Mouse (Mus musculus) embryonic facial prominence, embryonic 14.5 days (tissue): ENCODE data around the gene Cadm4. TPM values are rescaled to one million over a fixed set of nuclear protein-coding genes. Genes with fewer than 3 reads are reported as not detected.

Experiments
- ATAC-seq: fragments of 200-750 bp; cut with Nextera tagmentation; 2 replicates; pipeline ENCODE4 v1.8.0; 2017; ENCODE audit warnings: low read depth, moderate number of reproducible peaks, moderate TSS enrichment
- DNase-seq: peaks from one replicate; pipeline ENCODE4 v3.0.0-alpha.2; 2015; ENCODE audit warnings: low spot score
- H3K27ac ChIP-seq: fragments of 300-500 bp; sonication (generic); replicated peaks from 2 replicates; pipeline ENCODE4 v1.5.1; 2014; ENCODE audit warnings: low read depth, mild to moderate bottlenecking, low read length, moderate library complexity
- H3K27me3 ChIP-seq: fragments of 300-500 bp; sonication (generic); replicated peaks from 2 replicates; pipeline ENCODE4 v1.6.1; 2014; ENCODE audit warnings: low read length; ENCODE audit not compliant: control insufficient read depth, insufficient read depth
- H3K36me3 ChIP-seq: fragments of 300-500 bp; sonication (generic); 2 replicates; pipeline ENCODE4 v1.6.1; 2014; ENCODE audit warnings: low read length, mixed read lengths; ENCODE audit not compliant: control insufficient read depth, insufficient read depth
- H3K4me1 ChIP-seq: fragments of 300-500 bp; sonication (generic); 2 replicates; pipeline ENCODE4 v1.6.1; 2014; ENCODE audit warnings: antibody characterized with exemption, low read length; ENCODE audit not compliant: control insufficient read depth, insufficient read depth
- H3K4me2 ChIP-seq: fragments of 300-500 bp; sonication (generic); 2 replicates; pipeline ENCODE4 v1.6.1; 2014; ENCODE audit warnings: low read depth, mild to moderate bottlenecking, low read length, moderate library complexity, mixed read lengths
- H3K4me3 ChIP-seq: fragments of 300-500 bp; sonication (generic); 2 replicates; pipeline ENCODE4 v1.5.1; 2014; ENCODE audit warnings: low read depth, mild to moderate bottlenecking, low read length
- H3K9ac ChIP-seq: fragments of 300-500 bp; sonication (generic); 2 replicates; pipeline ENCODE4 v1.6.1; 2014; ENCODE audit warnings: low read depth, mild to moderate bottlenecking, low read length, moderate library complexity, mixed read lengths
- H3K9me3 ChIP-seq: fragments of 300-500 bp; sonication (generic); 2 replicates; pipeline ENCODE4 v1.6.1; 2016; ENCODE audit warnings: low read length; ENCODE audit not compliant: control insufficient read depth
- WGBS: fragments of 180-500 bp; shearing (Covaris S2); extraction: QIAGEN DNeasy Blood & Tissue Kit; methylation state at CpG from one replicate; pipeline ENCODE4 v1.1.7; 2014; 5-methylcytosine and 5-hydroxymethylcytosine counted together
- polyA plus RNA-seq: library from polyadenylated mRNA; unstranded; fragments of >200 nt; fragmentation: Nextera tagmentation; extraction: Ambion mirVana; gene quantifications from 2 replicates; pipeline ENCODE4 v1.2.1, GENCODE M21; 2014

Gene Cadm4
- polyA plus RNA-seq, 1 experiment from 2014 or later = 2.8 TPM

GRCm38 (mm10) chr7:24459843-24460242, 22.0 kb upstream of the Cadm4 start:
- Histone ChIP-seq H3K9me3 (no peaks in the 10 kb centered on the region), H3K4me3 (no peak overlapping the region), H3K27ac (no peak overlapping the region), H3K27me3 (no peaks in the 10 kb centered on the region), H3K4me1 (peaks cover 14% of the 10 kb centered on the region), H3K9ac (no peak overlapping the region), H3K36me3 (no peaks in the 10 kb centered on the region), H3K4me2 (no peak overlapping the region)
- no peak for DNase-seq
- WGBS = 60% methylated on average over 3 of the region's 3 CpGs
- ATAC-seq = no peak

- Histone ChIP-seq H3K36me3 (no peaks in the 10 kb centered on the region), H3K4me3 (no peak overlapping the region), H3K27ac (no peak overlapping the region; the same call in 1 of the 2 replicates), H3K27me3 (no peaks in the 10 kb centered on the region), H3K9ac (no peak overlapping the region), H3K9me3 (no peaks in the 10 kb centered on the region), H3K4me2 (no peak overlapping the region), H3K4me1 (peaks cover 14% of the 10 kb centered on the region)
- ATAC-seq (no peak), DNase-seq (no peak)
- WGBS = 50% methylated on average over 13 of the region's 14 CpGs
Observed at GRCm38 (mm10) chr7:24461376-24462051, 20.3 kb upstream of the Cadm4 start.

GRCm38 (mm10) chr7:24462388-24463319, 19.2 kb upstream of the Cadm4 start, which contains the start of gene Plaur:
TSS of gene Plaur (plus strand) at chr7:24462484.
- H3K9ac ChIP-seq = peak within 1 kb of the TSS; percentile 49
- H3K9me3 ChIP-seq = no peaks in the 10 kb centered on the region
- H3K36me3 ChIP-seq = no peaks in the 10 kb centered on the region
- peak within 1 kb of the TSS; percentile 51 for H3K4me2 ChIP-seq
- no peak within 1 kb of the TSS; the same call in 1 of the 2 replicates for H3K27ac ChIP-seq
- peak; percentile 64 for ATAC-seq
- no peak for DNase-seq
- H3K4me3 ChIP-seq = peak within 1 kb of the TSS; percentile 33
- peaks cover 14% of the 10 kb centered on the region for H3K4me1 ChIP-seq
- no peaks in the 10 kb centered on the region for H3K27me3 ChIP-seq
- 5% methylated on average over 24 of the region's 27 CpGs for WGBS

DNA sequence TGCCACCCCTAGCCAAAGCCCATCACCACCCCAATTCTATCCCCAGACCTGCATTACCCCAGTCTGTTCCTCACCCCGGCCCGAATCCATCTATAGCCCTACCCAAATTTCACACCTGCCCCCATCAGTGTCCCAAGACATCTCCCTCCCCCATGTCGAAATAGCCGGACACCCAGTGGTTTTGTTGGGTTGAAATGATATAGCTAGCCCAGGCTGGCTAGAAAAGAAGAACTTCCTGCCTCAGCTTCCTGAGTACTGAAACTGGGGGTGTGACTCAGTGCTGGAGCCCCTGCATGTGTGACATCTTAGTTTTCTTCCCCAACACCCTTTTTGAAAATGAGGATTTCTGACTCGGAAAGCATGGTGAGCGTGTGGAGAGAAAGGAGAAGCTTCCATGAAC, 15.0 kb upstream of the Cadm4 start:
- no peak for DNase-seq
- Histone ChIP-seq H3K4me1 (peaks cover 10% of the 10 kb centered on the region), H3K4me3 (no peak overlapping the region), H3K36me3 (no peaks in the 10 kb centered on the region), H3K9ac (no peak overlapping the region), H3K27me3 (no peaks in the 10 kb centered on the region), H3K4me2 (no peak overlapping the region), H3K27ac (no peak overlapping the region), H3K9me3 (peaks cover 4% of the 10 kb centered on the region; the same call in 1 of the 2 replicates)
- 91% methylated on average over 6 of the region's 6 CpGs for WGBS
- no peak for ATAC-seq

DNA sequence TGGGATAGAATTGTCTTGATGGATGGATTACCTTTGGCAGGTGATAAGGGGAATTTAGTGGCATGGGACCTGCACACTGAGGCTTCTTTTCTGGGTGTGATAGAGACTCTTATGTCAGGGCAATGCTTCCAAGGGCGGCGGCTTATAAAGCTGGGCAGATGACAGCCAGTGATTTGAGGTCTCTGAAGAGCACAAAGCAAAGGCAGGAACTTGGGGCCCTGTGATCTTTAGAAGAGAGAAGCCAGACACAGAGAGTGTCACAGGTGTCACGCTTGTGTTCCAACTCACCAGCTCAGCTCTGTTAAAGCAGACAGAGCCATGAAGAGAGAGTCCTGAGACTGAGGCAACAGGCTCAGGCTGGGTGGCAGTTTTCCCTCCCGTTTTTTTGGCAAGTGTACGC, 13.9 kb upstream of the Cadm4 start:
- no peak overlapping the region for H3K27ac ChIP-seq
- 85% methylated on average over 5 of the region's 5 CpGs for WGBS
- peaks cover 4% of the 10 kb centered on the region; the same call in 1 of the 2 replicates for H3K9me3 ChIP-seq
- no peaks in the 10 kb centered on the region for H3K27me3 ChIP-seq
- H3K4me3 ChIP-seq = no peak overlapping the region
- no peak overlapping the region for H3K4me2 ChIP-seq
- ATAC-seq (no peak), DNase-seq (no peak)
- H3K36me3 ChIP-seq = no peaks in the 10 kb centered on the region
- 0 out of 2 replicates have a peak, but pooled peaks cover 3% of the 10 kb centered on the region for H3K4me1 ChIP-seq
- no peak overlapping the region for H3K9ac ChIP-seq

- DNase-seq (no peak), ATAC-seq (no peak)
- no peaks in the 10 kb centered on the region for H3K4me1 ChIP-seq
- 81% methylated on average over 3 of the region's 3 CpGs for WGBS
- H3K27ac ChIP-seq = no peak overlapping the region
- H3K9me3 ChIP-seq = peaks cover 4% of the 10 kb centered on the region; the same call in 1 of the 2 replicates
- no peaks in the 10 kb centered on the region for H3K27me3 ChIP-seq
- no peak overlapping the region for H3K9ac ChIP-seq
- no peak overlapping the region for H3K4me2 ChIP-seq
- no peak overlapping the region for H3K4me3 ChIP-seq
- no peaks in the 10 kb centered on the region for H3K36me3 ChIP-seq
Observed at GRCm38 (mm10) chr7:24469126-24469525, 12.7 kb upstream of the Cadm4 start.

DNA sequence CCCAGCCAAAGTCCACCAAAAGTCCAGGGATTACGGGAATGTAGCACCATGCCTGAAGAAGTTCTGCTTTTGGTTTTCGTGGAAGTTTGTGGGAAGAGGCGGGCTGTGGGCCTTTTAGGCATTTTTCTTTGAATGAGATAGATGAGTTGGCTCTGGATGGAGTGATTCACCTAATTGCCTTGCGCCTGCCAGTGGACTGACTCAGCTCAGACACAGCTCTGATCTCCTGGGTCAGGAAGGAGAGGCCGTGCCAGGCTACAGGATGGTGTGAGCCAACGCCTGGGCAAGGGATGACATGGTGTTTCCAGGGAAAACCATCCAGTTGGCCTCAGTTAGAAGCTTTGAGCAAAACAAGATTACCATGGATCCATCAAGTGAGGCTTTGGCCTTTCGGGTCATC, 11.5 kb upstream of the Cadm4 start:
- WGBS = 97% methylated on average over 7 of the region's 7 CpGs
- H3K36me3 ChIP-seq = no peaks in the 10 kb centered on the region
- H3K27me3 ChIP-seq = no peaks in the 10 kb centered on the region
- ATAC-seq = no peak
- no peak for DNase-seq
- peaks cover 4% of the 10 kb centered on the region; the same call in 1 of the 2 replicates for H3K9me3 ChIP-seq
- H3K4me2 ChIP-seq = no peak overlapping the region
- H3K27ac ChIP-seq = no peak overlapping the region
- no peak overlapping the region for H3K9ac ChIP-seq
- H3K4me3 ChIP-seq = no peak overlapping the region
- 0 out of 2 replicates have a peak, but pooled peaks cover 2% of the 10 kb centered on the region for H3K4me1 ChIP-seq

DNA sequence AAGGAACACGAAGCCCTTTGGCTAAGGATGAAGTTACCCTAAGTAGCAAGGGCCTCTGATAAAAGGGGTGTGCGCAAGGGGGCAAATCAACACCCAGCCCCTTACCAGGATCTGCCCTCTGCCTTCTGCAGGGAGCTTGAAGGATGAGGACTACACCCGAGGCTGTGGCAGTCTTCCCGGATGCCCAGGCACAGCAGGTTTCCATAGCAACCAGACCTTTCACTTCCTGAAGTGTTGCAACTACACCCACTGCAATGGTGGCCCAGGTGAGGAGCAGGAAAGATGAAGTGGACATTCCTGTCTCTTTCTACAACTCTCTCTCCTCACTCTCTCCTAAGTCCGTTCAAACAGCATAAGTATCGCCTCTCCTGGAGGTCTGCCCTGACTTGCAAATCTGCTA, 9.4 kb upstream of the Cadm4 start:
- DNase-seq (no peak), ATAC-seq (no peak)
- Histone ChIP-seq H3K36me3 (no peaks in the 10 kb centered on the region), H3K9me3 (peaks cover 4% of the 10 kb centered on the region; the same call in 1 of the 2 replicates), H3K4me3 (no peak overlapping the region), H3K9ac (no peak overlapping the region), H3K27me3 (no peaks in the 10 kb centered on the region), H3K4me2 (no peak overlapping the region), H3K27ac (no peak overlapping the region), H3K4me1 (0 out of 2 replicates have a peak, but pooled peaks cover 2% of the 10 kb centered on the region)
- WGBS = 75% methylated on average over 6 of the region's 6 CpGs
